Mouse (Mus musculus) neural tube, embryonic 12.5 days (tissue): ENCODE data around the gene Gm47996. TPM values are rescaled to one million over a fixed set of nuclear protein-coding genes. Genes with fewer than 3 reads are reported as not detected.

Source experiments
- ATAC-seq: fragments of 200-750 bp; cut with Nextera tagmentation; 2 replicates; pipeline ENCODE4 v1.8.0; 2017; ENCODE audit warnings: low read depth, mild to moderate bottlenecking, moderate TSS enrichment, moderate library complexity; ENCODE audit not compliant: low FRiP score
- H3K27ac ChIP-seq: fragments of 300-500 bp; sonication (generic); 2 replicates; pipeline ENCODE4 v1.5.1; 2016
- H3K27me3 ChIP-seq: fragments of 300-500 bp; sonication (generic); replicated peaks from 2 replicates; pipeline ENCODE4 v1.6.1; 2016; ENCODE audit warnings: mild to moderate bottlenecking
- H3K36me3 ChIP-seq: fragments of 300-500 bp; sonication (generic); 2 replicates; pipeline ENCODE4 v1.6.1; 2016; ENCODE audit warnings: mild to moderate bottlenecking
- H3K4me1 ChIP-seq: fragments of 300-500 bp; sonication (generic); 2 replicates; pipeline ENCODE4 v1.6.1; 2016
- H3K4me2 ChIP-seq: fragments of 300-500 bp; sonication (generic); replicated peaks from 2 replicates; pipeline ENCODE4 v1.6.1; 2016; ENCODE audit warnings: mild to moderate bottlenecking
- H3K4me3 ChIP-seq: fragments of 300-500 bp; sonication (generic); 2 replicates; pipeline ENCODE4 v1.5.1; 2016
- H3K9ac ChIP-seq: fragments of 300-500 bp; sonication (generic); 2 replicates; pipeline ENCODE4 v1.6.1; 2016; ENCODE audit warnings: mild to moderate bottlenecking
- H3K9me3 ChIP-seq: fragments of 300-500 bp; sonication (generic); 2 replicates; pipeline ENCODE4 v1.6.1; 2016; ENCODE audit warnings: mild to moderate bottlenecking
- WGBS: fragments of 180-500 bp; shearing (Covaris S2); methylation state at CpG from one replicate; pipeline ENCODE4 v1.1.7; 2016; 5-methylcytosine and 5-hydroxymethylcytosine counted together
- polyA plus RNA-seq: library from polyadenylated mRNA; unstranded; fragments of >200 nt; fragmentation: Nextera tagmentation; extraction: Ambion mirVana; gene quantifications from 2 replicates; pipeline ENCODE4 v1.2.1, GENCODE M21; 2016

The Gm47996 gene
- polyA plus RNA-seq, 1 experiment from 2014 or later, result not detected

- H3K4me2 ChIP-seq, result no peak overlapping the region
- H3K36me3 ChIP-seq, result no peaks in the 10 kb centered on the region
- WGBS, result 74% methylated on average over 14 of the region's 14 CpGs
- no peak overlapping the region for H3K4me3 ChIP-seq
- ATAC-seq, result no peak
- H3K27ac ChIP-seq, result no peak overlapping the region
- H3K4me1 ChIP-seq, result no peaks in the 10 kb centered on the region
- H3K27me3 ChIP-seq, result no peaks in the 10 kb centered on the region
- no peak overlapping the region for H3K9ac ChIP-seq
- H3K9me3 ChIP-seq, result no peaks in the 10 kb centered on the region
These were observed 48.4 kb downstream of the Gm47996 start for GRCm38 (mm10) chr1:151258090-151258954.

GRCm38 (mm10) chr1:151259061-151259460 is 49.1 kb downstream of the Gm47996 start:
- no peaks in the 10 kb centered on the region for H3K27me3 ChIP-seq
- H3K9me3 ChIP-seq, result no peaks in the 10 kb centered on the region
- H3K4me2 ChIP-seq, result no peak overlapping the region
- H3K4me3 ChIP-seq, result no peak overlapping the region
- no peak for ATAC-seq
- H3K27ac ChIP-seq, result no peak overlapping the region
- H3K36me3 ChIP-seq, result no peaks in the 10 kb centered on the region
- 51% methylated on average over 8 of the region's 8 CpGs for WGBS
- no peaks in the 10 kb centered on the region for H3K4me1 ChIP-seq
- no peak overlapping the region for H3K9ac ChIP-seq

Other genes with a start within 250 kb of the Gm47996 start
- 8.8 and 9.1 TPM in 2 replicates for gene Hmcn1, start 216.7 kb upstream of the Gm47996 start, polyA plus RNA-seq
- gene Gm47985, start 27.6 kb upstream of the Gm47996 start, polyA plus RNA-seq, result 0.54 and 1.1 TPM in 2 replicates
- gene Gm8947, start 17.8 kb upstream of the Gm47996 start, polyA plus RNA-seq, result 0.28 TPM in 1 of 2 replicates, not detected in the other
- gene Gm47995, start 11.7 kb upstream of the Gm47996 start, polyA plus RNA-seq, result 0.32 TPM in 1 of 2 replicates, not detected in the other
- not detected in 2 replicates for gene 3110040M04Rik, start 6.0 kb upstream of the Gm47996 start, polyA plus RNA-seq
- gene Ivns1abp, start 134.3 kb downstream of the Gm47996 start, polyA plus RNA-seq, result 332 and 344 TPM in 2 replicates
- gene Swt1, start 218.3 kb downstream of the Gm47996 start, polyA plus RNA-seq, result 26.9 and 30.6 TPM in 2 replicates
- gene Trmt1l, start 218.4 kb downstream of the Gm47996 start, polyA plus RNA-seq, result 56.8 and 63.9 TPM in 2 replicates